In the genomic region with DNA sequence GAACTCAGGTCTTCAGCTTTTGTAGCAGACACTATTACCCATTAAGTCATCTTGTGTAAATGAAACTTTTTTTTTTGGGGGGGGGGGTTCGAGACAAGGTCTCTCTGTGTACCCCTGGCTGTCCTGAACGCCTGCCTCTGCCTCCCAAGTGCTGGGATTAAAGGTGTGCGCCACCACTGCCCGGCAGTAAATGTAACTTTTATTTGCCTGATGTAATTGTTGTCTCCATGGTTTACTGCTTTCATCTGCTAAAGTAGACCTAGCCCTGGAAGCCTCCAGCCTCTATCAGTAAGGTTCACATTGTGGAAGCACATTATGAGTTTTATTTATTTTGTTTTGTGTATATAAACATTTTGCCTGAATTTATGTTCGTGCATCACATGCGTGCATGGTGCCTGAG, we compare ENCODE assay signal across 9 mouse cellular contexts. TPM values are rescaled to one million over a fixed set of nuclear protein-coding genes. Genes with fewer than 3 reads are reported as not detected.
DNase-seq lines count a peak whose midpoint lies in the region; ATAC-seq and TF ChIP-seq lines count a peak whose summit lies in the region.
"Had no signal": no experiment of that assay in that cellular context is flagged by ENCODE, and none has a peak within 500 bp of the region (broad histone marks: within the 10 kb centered on the region; RNA-seq: fewer than 3 reads in every experiment).

No protein-coding gene starts in this region.

- no peak for TF ChIP-seq CTCF in cerebellum, adult 2 months (IDR thresholded peaks at IDR 0.05; ENCODE audit: borderline replicate concordance, insufficient read depth, low read depth, low read length)
- no peak for TF ChIP-seq CTCF in liver, embryonic 14.5 days (IDR thresholded peaks at IDR 0.05; ENCODE audit: low read depth)

- no peaks in the 10 kb centered on the region for H3K27me3 ChIP-seq in cerebellum, adult 2 months (ENCODE audit: control insufficient read depth, insufficient read depth, low read length)
- no peaks in the 10 kb centered on the region for H3K27me3 ChIP-seq in megakaryocyte, embryonic 14.5 days (replicated peaks)
- H3K27me3 ChIP-seq in liver, embryonic 14.5 days (ENCODE audit: control insufficient read depth, insufficient read depth, low read length): no peaks in the 10 kb centered on the region

- TF ChIP-seq EP300 in liver, embryonic 14.5 days (IDR thresholded peaks at IDR 0.05; ENCODE audit: low read depth): no peak

- no peak for DNase-seq in cerebellum, adult 2 months
- no peak for DNase-seq in cerebellum, postnatal 25 days
- DNase-seq in liver, embryonic 14.5 days (ENCODE audit: low read depth in 3 of 3, low spot score in 3 of 3): no peak
- DNase-seq in embryo, embryonic 9.5 days (ENCODE audit: extremely low spot score): no peak
- DNase-seq in spleen, postnatal 14 days (ENCODE audit: low spot score in 2 of 2): no peak
- no peak for DNase-seq in cerebellum, postnatal 14 days

- peaks cover 30% of the 10 kb centered on the region for H3K36me3 ChIP-seq in megakaryocyte, embryonic 14.5 days (replicated peaks; ENCODE audit: low read length)
- H3K36me3 ChIP-seq in liver, embryonic 14.5 days (replicated peaks; ENCODE audit: control insufficient read depth, insufficient read depth, low read depth): no peaks in the 10 kb centered on the region; the same call in 1 of the 2 replicates

- no peaks in the 10 kb centered on the region for H3K9me3 ChIP-seq in megakaryocyte, embryonic 14.5 days
- no peaks in the 10 kb centered on the region for H3K9me3 ChIP-seq in liver, embryonic 14.5 days (ENCODE audit: control insufficient read depth, low read length)

- no peak for ATAC-seq in megakaryocyte, adult 5-6 weeks (ENCODE audit: poor library complexity, severe bottlenecking)
- peak; percentile 29 for ATAC-seq in liver, embryonic 14.5 days (ENCODE audit: insufficient read depth)

- H3K4me1 ChIP-seq in cerebellum, adult 2 months (ENCODE audit: control insufficient read depth, insufficient read depth, low read length): 0 out of 2 replicates have a peak, but pooled peaks cover 3% of the 10 kb centered on the region
- H3K4me1 ChIP-seq in megakaryocyte, embryonic 14.5 days: peaks cover 15% of the 10 kb centered on the region
- peaks cover 0 to 2% of the 10 kb centered on the region in 2 experiments; a peak in 1 of 4 replicates for H3K4me1 ChIP-seq in liver, embryonic 14.5 days (replicated peaks; ENCODE audit: control insufficient read depth in 2 of 2, insufficient read depth in 2 of 2, low read length in 1 of 2)

- no peak overlapping the region for H3K27ac ChIP-seq in cerebellum, adult 2 months (ENCODE audit: insufficient read depth, low read length)
- no peak overlapping the region for H3K27ac ChIP-seq in liver, embryonic 14.5 days

- no peak for TF ChIP-seq POLR2A in cerebellum, adult 2 months (IDR thresholded peaks at IDR 0.05; ENCODE audit: borderline replicate concordance, insufficient read depth, low read length)

- peak overlapping the region; percentile 32 for H3K4me3 ChIP-seq in cerebellum, adult 2 months (replicated peaks; ENCODE audit: insufficient read depth, low read depth, low read length)
- H3K4me3 ChIP-seq in megakaryocyte, embryonic 14.5 days (replicated peaks): peak overlapping the region; percentile 92
- H3K4me3 ChIP-seq in liver, embryonic 14.5 days (ENCODE audit: insufficient read depth in 1 of 2, low read depth in 2 of 2, low read length in 2 of 2): peak overlapping the region in 1 of 2 experiments; percentile 80; a peak in 2 of 4 replicates

- no peak overlapping the region for H3K9ac ChIP-seq in liver, embryonic 14.5 days (replicated peaks)

- 34% methylated on average over 6 of the region's 6 CpGs for WGBS in cerebellum, adult 2 months
- 34% methylated on average over 6 of the region's 6 CpGs for WGBS in liver, embryonic 14.5 days (ENCODE audit: insufficient replicate concordance)

- peak overlapping the region; percentile 37 for H3K4me2 ChIP-seq in liver, embryonic 14.5 days (ENCODE audit: low read depth)

RNA-seq across cellular contexts. Expression of a gene that starts 0.4 kb away (rescaled TPM):
- 30.5 and 33.1 TPM in 2 replicates for polyA plus RNA-seq in cerebellum, adult 2 months (2012; rRNA removed)
- polyA plus RNA-seq in megakaryocyte, embryonic 14.5 days (2012; ENCODE audit: insufficient read depth, low replicate concordance): 2.4 TPM in 1 of 2 replicates, not detected in the other
- total RNA-seq in megakaryocyte, adult 5-6 weeks (2015): 24.8 and 25.7 TPM in 2 replicates
- total RNA-seq in megakaryocyte, adult 5-6 weeks (2017): 24.2 and 25.7 TPM in 2 replicates
- 4.4 and 7.0 TPM in 2 replicates for polyA plus RNA-seq in liver, embryonic 14.5 days (2012; rRNA removed)
- polyA plus RNA-seq in liver, embryonic 14.5 days (2014; fragmentation: Nextera tagmentation; extraction: Ambion mirVana): 12.6 and 14.6 TPM in 2 replicates

RNA-seq across cellular contexts. Expression of a gene that starts 15.5 kb away (rescaled TPM):
- 2.2 and 2.6 TPM in 2 replicates for polyA plus RNA-seq in cerebellum, adult 2 months (2012; rRNA removed)
- not detected in 2 replicates for polyA plus RNA-seq in megakaryocyte, embryonic 14.5 days (2012; ENCODE audit: insufficient read depth, low replicate concordance)
- total RNA-seq in megakaryocyte, adult 5-6 weeks (2015): not detected in 2 replicates
- total RNA-seq in megakaryocyte, adult 5-6 weeks (2017): 0.18 TPM in 1 of 2 replicates, not detected in the other
- polyA plus RNA-seq in liver, embryonic 14.5 days (2012; rRNA removed): 0.02 and 0.04 TPM in 2 replicates
- 0.20 TPM in 1 of 2 replicates, not detected in the other for polyA plus RNA-seq in liver, embryonic 14.5 days (2014; fragmentation: Nextera tagmentation; extraction: Ambion mirVana)

RNA-seq across cellular contexts. Expression of a gene that starts 17.6 kb away (rescaled TPM):
- polyA plus RNA-seq in cerebellum, adult 2 months (2012; rRNA removed): 81.8 and 82.7 TPM in 2 replicates
- polyA plus RNA-seq in megakaryocyte, embryonic 14.5 days (2012; ENCODE audit: insufficient read depth, low replicate concordance): 8.7 and 24.6 TPM in 2 replicates
- 25.6 and 38.7 TPM in 2 replicates for total RNA-seq in megakaryocyte, adult 5-6 weeks (2015)
- total RNA-seq in megakaryocyte, adult 5-6 weeks (2017): 13.4 and 18.9 TPM in 2 replicates
- polyA plus RNA-seq in liver, embryonic 14.5 days (2012; rRNA removed): 11.8 and 12.1 TPM in 2 replicates
- 7.5 and 10.0 TPM in 2 replicates for polyA plus RNA-seq in liver, embryonic 14.5 days (2014; fragmentation: Nextera tagmentation; extraction: Ambion mirVana)

RNA-seq across cellular contexts. Expression of a gene that starts 25.3 kb away (rescaled TPM):
- 5.2 and 6.5 TPM in 2 replicates for polyA plus RNA-seq in cerebellum, adult 2 months (2012; rRNA removed)
- polyA plus RNA-seq in megakaryocyte, embryonic 14.5 days (2012; ENCODE audit: insufficient read depth, low replicate concordance): 18.5 and 29.3 TPM in 2 replicates
- 987 and 1,037 TPM in 2 replicates for total RNA-seq in megakaryocyte, adult 5-6 weeks (2015)
- total RNA-seq in megakaryocyte, adult 5-6 weeks (2017): 267 and 300 TPM in 2 replicates
- 27.3 and 43.1 TPM in 2 replicates for polyA plus RNA-seq in liver, embryonic 14.5 days (2012; rRNA removed)
- polyA plus RNA-seq in liver, embryonic 14.5 days (2014; fragmentation: Nextera tagmentation; extraction: Ambion mirVana): 29.0 and 31.0 TPM in 2 replicates

RNA-seq across cellular contexts. Expression of a gene that starts 25.5 kb away (rescaled TPM):
- 0.54 TPM in 1 of 2 replicates, not detected in the other for polyA plus RNA-seq in cerebellum, adult 2 months (2012; rRNA removed)
- 12.9 TPM in 1 of 2 replicates, not detected in the other for polyA plus RNA-seq in megakaryocyte, embryonic 14.5 days (2012; ENCODE audit: insufficient read depth, low replicate concordance)
- total RNA-seq in megakaryocyte, adult 5-6 weeks (2015): not detected in 2 replicates
- total RNA-seq in megakaryocyte, adult 5-6 weeks (2017): not detected in 2 replicates
- 0.09 and 0.18 TPM in 2 replicates for polyA plus RNA-seq in liver, embryonic 14.5 days (2012; rRNA removed)
- not detected in 2 replicates for polyA plus RNA-seq in liver, embryonic 14.5 days (2014; fragmentation: Nextera tagmentation; extraction: Ambion mirVana)
- total RNA-seq: layer of hippocampus, postnatal 14 days had no signal
